Mouse (Mus musculus) embryo, embryonic 10.5 days (tissue): ENCODE results near the gene Gm11985.

Experiments
- DNase-seq: peaks from one replicate; pipeline ENCODE4 v3.0.0-alpha.2; 2015; ENCODE audit warnings: low spot score

Gene Gm11985

DNA sequence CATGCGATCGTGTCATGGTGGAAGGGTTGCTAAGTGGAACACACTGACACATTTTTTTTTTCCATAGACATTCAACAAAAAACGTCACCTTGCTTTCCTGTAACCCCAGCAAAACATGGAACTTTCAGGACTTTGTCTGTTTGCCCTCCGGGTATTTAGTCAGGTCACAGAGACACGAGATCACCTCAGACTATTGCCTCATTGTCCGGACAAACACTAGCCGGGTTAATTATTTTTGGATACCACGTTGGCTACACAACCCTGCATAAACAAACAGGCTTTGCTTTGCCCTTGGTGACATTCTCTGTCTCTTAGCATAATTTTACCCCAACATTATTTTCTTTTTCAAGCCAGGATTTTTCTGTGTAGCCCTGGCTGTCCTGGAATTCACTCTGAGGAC, 35.3 kb downstream of the Gm11985 start:
- no peak for DNase-seq

DNA sequence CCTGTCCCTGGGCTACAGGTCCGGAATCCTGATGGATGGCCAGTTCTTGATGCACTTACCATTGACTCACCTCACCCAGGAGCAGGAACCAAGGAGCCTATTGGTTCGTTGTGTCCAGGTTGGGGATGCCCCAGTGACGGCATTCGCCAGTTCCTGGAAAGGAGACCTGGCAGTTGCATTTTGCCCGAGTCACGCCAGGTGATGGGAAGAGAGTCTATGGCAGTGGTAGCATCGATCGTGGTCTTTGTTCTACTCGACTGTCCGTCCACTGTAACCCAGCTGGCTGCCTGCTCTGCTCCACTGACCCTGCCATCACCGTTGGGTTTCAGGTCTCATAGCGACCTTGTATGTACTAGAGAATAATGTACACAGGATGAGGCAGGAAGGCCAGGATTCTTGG, 36.0 kb downstream of the Gm11985 start:
- DNase-seq: no peak

DNA sequence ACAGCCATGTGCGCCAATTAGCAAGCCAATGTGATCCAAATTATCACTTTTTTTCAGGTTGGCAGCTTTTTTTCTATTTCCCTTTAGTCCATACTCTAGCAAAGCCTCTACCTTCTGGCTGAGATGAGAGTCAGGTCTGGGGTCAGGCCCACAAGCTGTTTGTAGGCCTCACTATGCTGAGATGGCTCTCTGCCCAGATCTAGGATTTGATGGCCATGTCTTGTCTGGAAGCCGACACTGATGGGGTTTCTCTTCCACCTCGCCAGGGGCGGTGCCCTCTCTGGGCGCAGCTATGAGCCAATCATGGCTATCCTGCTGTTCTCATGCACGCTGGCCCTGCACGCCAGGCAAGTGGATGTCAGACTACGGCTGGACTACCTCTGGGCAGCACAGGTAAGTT, 37.9 kb downstream of the Gm11985 start:
- no peak for DNase-seq

DNA sequence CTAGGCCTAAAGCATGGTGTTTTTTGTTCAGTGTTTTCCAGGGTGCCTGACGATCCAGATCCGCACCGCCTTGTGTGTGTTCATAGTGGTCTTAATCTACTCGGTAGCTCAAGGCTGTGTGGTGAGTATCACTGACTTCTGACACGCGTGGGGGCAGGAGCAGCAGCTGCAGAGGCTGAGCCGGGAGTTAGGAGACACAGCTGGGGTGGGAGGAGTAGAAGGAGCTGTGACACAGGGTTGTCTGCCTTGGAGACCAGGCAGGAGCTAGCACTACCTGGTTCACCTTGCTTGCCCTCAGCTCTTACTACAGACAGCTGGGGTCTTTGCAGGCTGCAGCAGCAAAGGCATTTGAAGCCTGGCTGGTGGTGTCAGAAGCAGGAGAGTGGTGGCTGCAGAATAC, 38.9 kb downstream of the Gm11985 start:
- DNase-seq: no peak

DNA sequence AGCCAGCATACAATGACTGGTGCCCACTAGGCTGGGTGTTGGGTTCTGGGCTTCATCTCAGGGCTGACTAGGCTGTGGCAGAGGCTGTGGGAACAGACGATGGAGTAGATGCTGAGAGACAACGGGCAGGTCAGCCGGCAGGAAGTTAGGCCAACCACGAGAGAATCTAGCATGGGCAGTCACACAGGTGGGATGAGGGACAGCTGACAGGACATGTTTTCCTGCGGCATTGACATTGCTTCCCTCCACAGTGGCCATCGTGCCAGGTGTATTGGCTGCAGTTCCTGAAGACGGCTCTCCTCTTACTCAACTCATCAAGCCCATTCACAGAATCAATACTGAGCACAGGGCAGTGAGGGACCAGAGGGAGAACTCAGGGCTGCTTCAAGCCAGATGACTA, 40.4 kb downstream of the Gm11985 start:
- DNase-seq: no peak

DNA sequence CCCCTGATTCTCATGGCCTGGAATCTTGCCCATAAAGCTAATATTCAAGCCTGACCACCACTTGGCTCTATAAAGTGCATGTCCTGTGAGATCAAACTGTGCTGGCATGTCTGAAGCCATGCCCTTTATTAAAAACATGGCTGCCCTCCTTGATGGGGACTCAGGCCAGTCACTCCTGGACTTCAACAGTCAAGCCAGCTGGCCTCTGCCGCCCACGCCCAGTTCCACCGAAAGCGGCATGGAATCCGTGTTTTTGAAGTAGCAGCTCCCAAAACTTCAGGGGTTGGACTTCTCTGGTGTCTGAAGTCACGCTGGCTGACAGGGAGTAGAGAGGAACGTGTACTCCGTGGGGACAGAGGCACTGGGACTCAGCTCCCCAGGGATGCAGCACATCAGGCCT, 40.8 kb downstream of the Gm11985 start:
- no peak for DNase-seq

DNA sequence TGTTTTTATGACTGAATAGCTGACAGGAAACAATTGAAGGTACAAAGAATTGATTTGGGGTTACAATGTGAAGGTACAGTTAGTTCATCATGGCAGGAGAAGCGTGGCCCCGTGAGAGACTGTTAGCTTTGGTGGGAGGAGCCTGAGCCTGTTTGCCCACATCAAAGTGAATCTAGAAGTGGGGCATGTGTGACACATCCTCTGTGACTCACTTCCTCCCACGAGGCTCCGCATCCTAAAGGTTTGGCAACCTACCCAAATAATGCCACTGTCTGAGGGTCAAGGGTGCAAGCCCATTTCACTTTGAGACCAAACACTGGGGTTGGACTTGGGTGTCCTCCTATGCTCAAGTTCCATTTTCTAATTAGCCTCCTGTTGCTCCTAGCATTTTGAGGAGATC, 43.1 kb downstream of the Gm11985 start:
- no peak for DNase-seq

DNA sequence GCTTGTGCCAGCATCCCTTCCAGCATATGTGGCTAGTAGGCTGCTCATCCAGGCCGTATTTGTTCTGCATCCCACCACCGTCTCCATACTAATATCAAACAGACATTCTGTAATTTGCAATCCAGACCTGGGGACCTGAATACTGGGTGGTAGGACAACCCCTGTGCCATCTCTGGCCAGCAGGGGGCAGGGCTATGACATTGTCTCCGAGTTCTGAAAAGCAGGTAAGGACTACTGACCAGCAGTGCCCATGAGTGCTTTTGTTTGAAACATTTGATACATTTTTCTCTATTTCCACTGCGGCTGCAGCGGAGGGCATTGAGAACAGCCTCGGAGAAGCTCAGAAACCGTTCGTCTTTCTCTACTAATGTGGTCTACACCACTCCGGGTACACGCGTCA, 44.0 kb downstream of the Gm11985 start:
- peak; percentile 31 for DNase-seq

DNA sequence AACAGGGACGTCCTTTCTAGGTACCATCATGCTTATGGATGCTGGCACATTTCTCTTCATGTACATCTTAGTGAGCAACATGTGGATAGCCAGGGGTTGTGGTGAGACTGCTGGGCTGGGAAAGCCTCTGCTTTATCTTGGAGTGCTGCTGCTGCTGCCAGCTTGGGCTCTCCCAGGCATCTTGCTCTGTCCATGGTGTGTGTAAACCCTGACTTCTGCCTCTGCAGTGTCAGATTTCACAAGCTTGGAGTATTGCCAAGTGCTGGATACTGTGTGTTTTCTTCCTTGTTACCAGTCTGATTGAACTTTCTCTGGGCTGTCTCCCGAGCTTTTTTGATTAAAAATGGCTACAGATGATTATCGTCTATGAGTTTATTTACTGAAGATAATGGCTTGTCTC, 45.6 kb downstream of the Gm11985 start:
- DNase-seq: peak; percentile 58

DNA sequence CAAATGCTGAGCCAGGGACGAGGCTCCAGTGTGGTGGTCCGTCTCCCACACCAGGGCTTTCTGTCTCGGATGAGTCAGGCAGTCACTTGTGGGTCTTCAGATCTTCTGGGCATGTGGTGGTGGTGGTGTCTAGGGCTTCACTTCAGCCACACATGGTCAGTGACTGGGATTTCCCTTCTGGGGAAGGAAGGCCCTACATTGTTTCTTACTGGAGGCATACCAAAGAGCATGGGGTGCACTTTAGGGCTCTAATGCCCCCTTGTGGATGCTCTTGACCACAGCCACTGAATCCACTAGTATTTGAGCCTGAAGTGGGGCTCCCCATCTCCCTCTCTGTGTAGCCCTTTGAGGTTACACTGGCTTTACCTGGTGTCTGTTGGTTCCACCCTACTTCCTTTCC, 47.9 kb downstream of the Gm11985 start:
- DNase-seq: peak; percentile 76

DNA sequence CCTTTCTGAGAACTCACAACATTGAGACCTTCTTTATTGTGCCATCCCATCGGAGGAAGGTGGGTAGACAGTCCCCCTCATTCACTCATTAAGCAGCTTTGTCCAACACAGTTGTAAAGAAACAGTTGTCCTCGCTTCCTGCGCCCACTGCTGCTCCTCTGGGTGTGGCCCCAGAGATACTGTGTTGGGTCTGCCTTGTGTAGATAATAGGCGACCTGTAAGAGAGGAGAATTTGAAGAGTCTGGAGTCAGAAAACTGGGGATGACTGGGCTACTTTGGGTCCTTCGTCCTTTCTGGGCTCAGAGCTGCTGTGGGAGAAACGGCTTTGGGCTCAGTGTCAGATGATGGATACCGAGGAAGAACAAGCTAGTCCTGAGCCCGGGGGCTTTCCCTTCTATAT, 50.0 kb downstream of the Gm11985 start:
- no peak for DNase-seq

DNA sequence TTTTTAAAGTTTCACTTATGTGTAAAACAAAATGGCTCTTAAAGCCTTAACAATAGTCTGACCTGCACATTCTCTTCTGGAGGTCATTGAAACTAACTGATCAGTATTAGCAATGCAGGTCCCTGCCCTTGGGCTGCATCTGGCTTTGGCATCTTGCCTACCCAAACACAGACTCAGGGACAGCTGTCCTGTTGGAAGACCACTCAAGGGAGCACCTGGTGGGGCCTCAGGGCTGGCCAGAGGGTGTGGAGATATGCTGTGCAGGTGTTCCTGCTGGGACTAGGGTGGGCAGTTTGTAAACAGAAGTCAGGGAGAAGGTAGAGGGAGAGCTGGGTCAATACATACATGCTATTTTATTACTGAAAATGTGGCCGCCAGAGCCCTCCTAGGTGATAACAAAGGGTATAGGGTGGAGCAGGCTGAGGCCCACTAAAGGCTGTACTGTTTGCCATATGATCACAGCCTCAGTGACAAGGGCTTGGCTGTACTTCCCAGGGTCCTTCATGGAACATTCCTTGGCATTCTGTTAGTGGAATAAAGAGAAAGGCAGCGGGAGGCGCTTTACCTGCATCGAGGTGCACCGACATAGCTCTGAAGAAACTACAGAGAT, 52.0 kb downstream of the Gm11985 start:
- no peak for DNase-seq

DNA sequence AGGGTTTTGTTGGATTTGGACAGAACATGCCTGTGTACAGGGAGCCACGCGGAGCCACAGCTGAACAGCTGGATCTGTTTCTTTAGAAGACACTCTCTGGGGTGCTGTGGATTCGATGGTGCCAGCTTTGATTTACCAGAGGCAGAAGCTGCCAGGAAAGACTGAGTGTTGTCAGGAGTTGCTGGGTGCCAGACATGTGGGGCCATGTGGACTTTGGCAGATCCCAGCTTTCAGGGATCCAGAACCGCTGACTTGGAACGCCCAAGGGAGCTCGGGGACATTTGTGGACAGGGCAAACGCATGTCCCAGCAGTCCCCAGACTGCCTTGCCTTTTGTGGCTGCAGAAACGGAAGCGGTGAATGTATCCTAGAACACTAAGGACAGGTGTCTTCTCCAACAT, 52.6 kb downstream of the Gm11985 start:
- no peak for DNase-seq

DNA sequence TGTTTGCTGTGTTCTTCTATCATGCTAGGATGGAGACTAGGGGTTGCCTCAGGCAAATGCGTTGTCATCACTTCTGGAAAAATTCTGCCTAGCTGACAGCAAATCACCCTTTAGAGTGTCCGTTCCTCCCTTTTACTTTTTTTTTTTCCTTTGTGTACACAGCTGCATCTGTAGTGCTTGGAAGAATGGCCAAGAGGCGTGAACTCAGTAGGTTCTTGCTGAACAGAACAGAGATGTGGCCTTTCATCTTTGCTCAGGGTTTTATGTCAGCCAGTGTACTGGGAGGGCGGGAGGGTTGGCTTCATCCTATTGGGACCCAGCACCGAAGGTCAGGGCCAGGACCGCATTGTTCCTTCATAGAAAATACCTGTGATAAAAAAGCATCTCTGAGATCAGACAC, 53.1 kb downstream of the Gm11985 start:
- DNase-seq: no peak

DNA sequence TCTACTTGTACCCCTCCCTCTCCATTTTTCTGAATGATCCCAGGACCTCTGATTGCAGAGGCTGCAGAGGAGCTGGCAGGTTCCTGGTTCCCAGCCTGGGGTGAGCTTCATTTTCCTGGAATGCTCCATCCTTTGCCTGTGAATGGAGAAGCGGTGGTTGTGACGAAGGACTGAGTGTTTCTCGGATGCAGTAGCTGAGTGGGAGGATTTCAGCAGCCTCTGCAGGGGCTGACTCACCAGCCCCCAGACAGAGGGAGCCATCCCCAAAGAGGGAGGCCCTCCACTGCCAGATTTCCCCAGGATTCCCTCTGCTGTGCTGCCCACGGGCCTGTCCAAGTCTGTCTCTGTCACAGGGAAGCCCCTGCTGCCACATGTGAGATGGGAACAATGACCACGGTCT, 54.0 kb downstream of the Gm11985 start:
- DNase-seq: no peak

DNA sequence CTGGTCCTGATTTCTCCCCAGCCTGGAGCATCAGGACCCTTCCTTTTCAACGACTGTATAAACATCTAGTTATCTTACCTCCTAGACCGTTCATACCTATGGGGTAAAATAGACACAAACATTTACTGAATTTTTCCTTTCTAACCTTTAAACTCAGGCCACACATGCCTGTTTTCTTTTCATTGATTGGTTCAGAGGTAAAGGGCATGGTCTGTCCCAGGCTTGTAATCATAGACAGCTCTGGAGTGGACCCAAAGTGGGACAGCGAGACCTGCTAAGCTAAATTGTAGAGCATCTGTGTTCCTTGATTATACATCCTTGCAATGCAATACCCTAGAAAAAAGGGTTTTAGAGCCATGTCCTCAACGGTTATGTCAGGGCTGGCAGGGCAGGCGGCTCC, 54.6 kb downstream of the Gm11985 start:
- DNase-seq: no peak
